Mouse (Mus musculus): ENCODE measurements around the gene Stk24.

DNA sequence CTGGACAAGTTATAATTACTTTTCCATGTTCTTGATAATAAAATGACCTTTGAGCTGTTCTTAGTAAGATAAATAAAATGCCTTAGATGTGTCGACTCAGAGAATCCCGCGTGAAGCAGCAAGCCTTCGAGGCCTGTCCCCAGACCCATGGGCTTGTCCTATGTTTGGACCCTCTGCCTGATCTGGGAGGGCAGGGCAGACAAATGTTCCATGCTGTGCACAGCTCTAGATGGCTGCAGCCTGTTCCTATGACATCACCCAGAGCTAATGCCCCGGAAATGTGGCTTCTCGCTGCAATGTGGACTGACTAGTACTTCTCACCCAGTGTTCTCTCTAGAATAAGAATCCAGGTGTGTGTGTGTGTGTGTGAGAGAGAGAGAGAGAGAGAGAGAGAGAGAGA lies 115.4 kb downstream of the Stk24 start:
- TF ChIP-seq MYOD1 (IDR thresholded peaks at IDR 0.05; ENCODE audit: control insufficient read depth, insufficient read length, low read depth) (no peak), CTCF (IDR thresholded peaks at IDR 0.05; ENCODE audit: control insufficient read depth, insufficient read depth, insufficient read length) (no peak), MAX (IDR thresholded peaks at IDR 0.05) (no peak), USF1 (IDR thresholded peaks at IDR 0.05; ENCODE audit: low read depth) (no peak), CEBPB (IDR thresholded peaks at IDR 0.05; ENCODE audit: low read depth) (no peak), MYOG (IDR thresholded peaks at IDR 0.05; ENCODE audit: control insufficient read depth, extremely low read depth, insufficient read length) (no peak), FOSL1 (IDR thresholded peaks at IDR 0.05; ENCODE audit: insufficient read depth, low read length, poor library complexity, severe bottlenecking) (no peak)

Data from C2C12 (cell line).